Mouse (Mus musculus) A20 (cell line): ENCODE results near the gene Tanc1.

ENCODE experiments used
- DNase-seq: peaks from one replicate; pipeline ENCODE4 v3.0.0-alpha.2; 2011; ENCODE audit warnings: low read depth, low spot score

Gene Tanc1

GRCm38 (mm10) chr2:59612733-59613473 lies 1.1 kb downstream of the Tanc1 start:
- no peak for DNase-seq

GRCm38 (mm10) chr2:59613474-59614019 lies 1.7 kb downstream of the Tanc1 start:
- no peak for DNase-seq

- no peak for DNase-seq
Observed at GRCm38 (mm10) chr2:59616890-59617289, 5.0 kb downstream of the Tanc1 start.

GRCm38 (mm10) chr2:59618996-59619395 lies 7.2 kb downstream of the Tanc1 start:
- DNase-seq = no peak

- DNase-seq = no peak
Observed at GRCm38 (mm10) chr2:59620601-59621000, 8.8 kb downstream of the Tanc1 start.

GRCm38 (mm10) chr2:59622514-59623139 lies 10.8 kb downstream of the Tanc1 start:
- DNase-seq = no peak

GRCm38 (mm10) chr2:59623858-59624257 lies 12.0 kb downstream of the Tanc1 start:
- DNase-seq = no peak

DNA sequence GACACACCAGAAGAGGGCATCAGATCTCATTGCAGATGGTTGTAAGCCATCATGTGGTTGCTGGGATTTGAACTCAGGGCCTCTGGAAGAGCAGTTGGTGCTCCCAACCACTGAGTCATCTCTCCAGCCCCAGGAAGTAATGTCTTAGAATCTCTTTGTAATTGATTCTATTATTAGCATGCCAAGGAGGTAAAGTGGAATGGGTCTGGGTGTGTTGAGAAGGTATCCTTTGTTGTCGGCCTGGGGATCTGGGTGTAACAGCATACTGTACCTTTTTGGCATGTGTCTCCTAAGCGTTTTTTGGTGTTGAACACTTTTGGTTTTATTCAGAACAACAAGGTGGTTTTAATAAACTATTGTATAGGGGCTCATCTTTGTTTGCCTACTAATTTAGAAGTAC lies 13.6 kb downstream of the Tanc1 start:
- no peak for DNase-seq

GRCm38 (mm10) chr2:59625927-59626326 lies 14.1 kb downstream of the Tanc1 start:
- no peak for DNase-seq

GRCm38 (mm10) chr2:59626422-59626821 lies 14.6 kb downstream of the Tanc1 start:
- no peak for DNase-seq

GRCm38 (mm10) chr2:59627502-59627901 lies 15.7 kb downstream of the Tanc1 start:
- no peak for DNase-seq

- no peak for DNase-seq
Observed at GRCm38 (mm10) chr2:59628057-59628901, 16.4 kb downstream of the Tanc1 start.

DNA sequence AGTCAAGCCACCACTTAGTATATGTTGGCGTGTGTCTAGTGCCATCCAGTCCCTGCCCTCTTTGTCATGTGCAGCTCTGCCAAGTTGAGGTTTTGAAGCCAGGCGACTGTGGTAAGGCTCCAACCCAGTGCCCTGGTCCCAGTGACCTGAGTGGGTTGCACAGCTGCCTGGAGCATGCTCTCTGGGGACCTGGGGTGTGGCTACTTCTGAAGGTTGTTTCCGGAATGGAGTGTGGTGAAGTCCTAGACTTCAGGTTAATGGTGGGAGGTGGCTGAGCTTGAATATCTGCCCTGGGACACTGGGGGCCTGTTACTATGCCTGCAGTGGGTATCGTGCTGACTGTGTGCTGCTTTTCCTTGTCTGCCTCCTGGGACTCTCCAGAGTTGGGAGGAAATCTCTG lies 18.0 kb downstream of the Tanc1 start:
- DNase-seq = no peak

GRCm38 (mm10) chr2:59631406-59631805 lies 19.6 kb downstream of the Tanc1 start:
- peak; percentile 50 for DNase-seq

- no peak for DNase-seq
Observed at GRCm38 (mm10) chr2:59633761-59634430, 22.1 kb downstream of the Tanc1 start.

DNA sequence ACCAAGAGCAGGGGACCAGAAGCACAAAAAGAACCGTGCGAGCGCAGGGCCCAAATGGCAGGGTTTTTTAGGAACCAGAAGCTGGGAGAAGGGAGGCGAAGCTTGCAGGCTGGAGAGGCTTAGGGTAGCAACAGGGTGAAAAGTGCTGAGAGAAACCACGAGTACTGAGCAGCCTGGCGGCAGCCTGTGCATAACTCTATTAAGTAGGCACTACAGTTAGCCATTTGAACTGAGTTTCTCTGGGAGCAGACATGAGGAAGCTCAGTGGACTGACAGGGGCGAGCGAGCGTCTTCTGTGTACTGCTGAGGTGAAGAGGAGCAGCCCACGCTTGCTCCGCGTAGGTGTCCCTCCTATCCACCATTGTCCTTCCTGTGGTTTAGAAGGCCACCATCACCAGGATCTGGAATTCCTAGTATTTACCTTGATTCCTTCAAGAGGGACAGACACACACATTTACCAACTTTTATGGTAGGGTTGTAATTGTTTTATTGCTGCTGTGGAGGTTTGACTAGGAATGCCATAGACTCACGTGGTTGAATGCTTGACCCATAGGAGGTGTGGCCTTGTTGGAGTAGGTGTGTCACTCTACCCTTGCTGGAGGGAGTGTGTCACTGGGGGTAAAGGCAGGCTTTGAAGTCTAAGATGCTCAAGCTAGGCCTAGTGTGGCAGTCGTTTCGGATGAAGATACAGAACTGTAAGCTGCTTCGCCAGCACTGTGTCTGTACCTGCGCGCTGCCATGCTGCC lies 25.4 kb downstream of the Tanc1 start:
- no peak for DNase-seq

DNA sequence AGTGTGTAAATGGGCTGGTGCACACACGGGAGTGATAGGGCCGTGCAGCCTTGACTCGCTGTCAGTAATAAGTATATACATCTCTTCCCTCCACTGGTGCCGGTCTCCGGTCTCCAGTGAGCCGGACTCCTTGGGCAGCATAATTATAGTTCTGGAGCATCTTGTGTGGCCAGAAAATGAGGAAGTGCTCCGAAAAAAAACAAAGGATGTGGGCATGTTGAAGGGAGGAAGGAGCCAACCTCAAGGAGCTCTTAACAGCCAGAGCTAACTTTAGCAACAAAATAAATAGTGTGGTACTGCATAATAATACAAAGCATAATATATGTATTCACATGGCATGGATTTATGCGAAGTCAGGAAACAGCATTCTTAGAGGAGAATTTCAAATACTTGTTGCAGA lies 30.9 kb downstream of the Tanc1 start:
- no peak for DNase-seq

DNA sequence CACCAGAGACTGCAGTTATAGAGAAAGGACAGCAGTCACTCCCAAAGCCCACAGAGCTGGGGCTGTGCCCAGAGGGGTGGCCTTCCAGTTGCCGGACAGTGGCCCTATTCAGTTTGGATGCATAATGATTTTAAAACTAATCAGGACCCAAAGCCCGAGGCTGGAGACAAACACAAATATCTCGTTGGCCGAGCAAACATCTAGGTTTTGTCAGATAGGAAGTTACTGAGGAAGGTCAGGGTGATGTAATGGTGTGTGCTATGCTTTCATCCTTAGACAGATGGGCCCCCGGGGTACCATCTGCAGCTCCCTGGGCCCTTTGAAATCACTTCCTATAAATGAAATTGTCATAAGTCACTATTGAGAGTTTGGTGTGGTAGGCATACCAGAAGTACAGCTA lies 33.0 kb downstream of the Tanc1 start:
- no peak for DNase-seq

DNA sequence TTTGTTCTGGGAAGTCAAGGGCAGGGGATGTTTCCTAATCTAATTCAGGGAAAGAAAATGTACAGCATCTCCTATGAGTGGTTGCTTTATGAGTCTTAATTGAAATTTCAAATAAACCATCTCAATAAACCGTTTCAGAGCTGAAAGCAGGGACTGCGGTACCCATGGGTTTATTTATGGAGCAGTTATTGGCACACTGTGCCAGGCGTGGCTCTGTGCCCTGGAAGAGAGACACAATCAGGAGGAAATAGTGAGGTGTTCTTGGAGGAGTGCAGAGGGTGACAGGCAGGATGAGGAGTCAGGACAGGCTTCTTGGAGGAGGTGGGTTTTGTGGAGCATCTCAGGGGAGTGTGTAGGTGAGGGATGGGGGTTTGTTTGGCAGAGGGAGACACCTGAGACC lies 33.7 kb downstream of the Tanc1 start:
- DNase-seq = no peak

GRCm38 (mm10) chr2:59646740-59647390 lies 35.0 kb downstream of the Tanc1 start:
- no peak for DNase-seq
